Mouse (Mus musculus) C2C12 (cell line): ENCODE measurements at regions not wholly inside any gene's neighbourhood (a gene's known extent, or its start where the extent isn't known, plus 50 kb on each side); places are given as distances from the start of the nearest gene placed in this dataset.

Source experiments
- CEBPB ChIP-seq: IDR thresholded peaks from one replicate; pipeline ENCODE4 v1.6.1; 2011; ENCODE audit warnings: low read depth, mild to moderate bottlenecking, control low read depth, moderate library complexity
- CTCF ChIP-seq: IDR thresholded peaks from one replicate; pipeline ENCODE4 v1.5.1; 2011; ENCODE audit not compliant: control insufficient read depth, insufficient read depth, insufficient read length
- FOSL1 ChIP-seq: IDR thresholded peaks from one replicate; pipeline ENCODE4 v1.8.0; 2011; ENCODE audit warnings: mild to moderate bottlenecking, low read length; ENCODE audit not compliant: poor library complexity, insufficient read depth, severe bottlenecking
- MAX ChIP-seq: IDR thresholded peaks from one replicate; pipeline ENCODE4 v1.6.1; 2011; ENCODE audit warnings: mild to moderate bottlenecking, control low read depth
- MYOG ChIP-seq: IDR thresholded peaks from one replicate; pipeline ENCODE4 v1.6.1; 2011; ENCODE audit not compliant: control insufficient read depth, insufficient read length; ENCODE audit errors: extremely low read depth
- USF1 ChIP-seq: IDR thresholded peaks from one replicate; pipeline ENCODE4 v1.6.1; 2011; ENCODE audit warnings: low read depth, mild to moderate bottlenecking, control low read depth, moderate library complexity

DNA sequence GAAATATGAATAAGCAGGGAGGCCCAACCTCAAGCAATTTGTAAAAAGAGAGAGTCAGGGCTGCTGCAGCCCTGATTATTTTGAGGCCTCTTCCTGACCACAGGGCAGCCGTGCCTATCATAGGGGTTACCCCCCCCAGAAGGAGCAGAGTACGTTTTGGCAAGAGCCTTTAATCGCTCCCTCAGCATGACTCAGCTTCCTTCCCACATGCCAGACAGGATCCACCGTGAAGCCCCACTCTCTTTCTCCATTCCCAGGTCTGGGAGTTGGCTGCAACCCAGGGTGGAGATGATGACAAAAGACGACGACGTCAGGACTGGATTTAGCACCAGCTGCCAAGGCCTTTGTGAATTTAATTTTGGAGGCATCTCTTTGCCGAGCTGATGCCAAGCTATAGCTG lies 67.9 kb upstream of the Bace2 start:
- peak; percentile 52 for TF ChIP-seq FOSL1
- no peak for TF ChIP-seq USF1
- no peak for TF ChIP-seq CTCF
- peak; percentile 16 for TF ChIP-seq CEBPB
- TF ChIP-seq MYOG = no peak
- TF ChIP-seq MAX = no peak
